Mouse (Mus musculus): Measurements from ENCODE around the gene Cnot10. TPM values are rescaled to one million over a fixed set of nuclear protein-coding genes. Genes with fewer than 3 reads are reported as not detected.

The Cnot10 gene
- total and polyA plus RNA-seq, 3 experiments: 42.4 to 143 (median 46.9) TPM

DNA sequence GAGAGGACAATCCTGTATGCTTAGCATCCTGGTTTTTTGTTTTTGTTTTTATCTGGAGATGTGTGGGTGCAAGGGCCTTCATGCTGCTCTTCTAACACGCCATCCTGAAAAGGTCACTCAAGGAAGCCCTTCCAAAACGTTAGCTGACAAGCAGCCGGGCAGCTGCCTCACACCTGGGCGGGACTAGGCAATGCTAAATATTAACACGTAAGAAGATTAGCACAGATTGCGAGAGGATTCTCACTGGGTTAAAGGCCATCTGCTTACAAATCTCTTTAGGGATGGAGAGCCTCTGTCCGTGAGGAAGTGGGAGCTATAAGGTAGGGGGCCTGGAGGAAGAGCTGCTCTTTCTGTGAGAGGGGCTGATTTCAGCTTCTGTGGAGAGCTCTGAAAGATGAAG is 22.0 kb upstream of the Cnot10 start:
- no peak for DNase-seq (ENCODE audit: low read depth, low spot score)
- Histone ChIP-seq H3K4me1 (ENCODE audit: control insufficient read depth in 1 of 2, insufficient read depth in 2 of 2, low read length in 2 of 2) (0 out of 4 replicates have a peak, but pooled peaks cover 0 to 3% of the 10 kb centered on the region in 2 experiments), H3K36me3 (ENCODE audit: control insufficient read depth in 1 of 2, insufficient read depth in 2 of 2, low read length in 2 of 2) (no peaks in the 10 kb centered on the region), H3K9ac (ENCODE audit: control insufficient read depth, low read depth, low read length, poor library complexity, severe bottlenecking) (no peak overlapping the region), H3K9me3 (replicated peaks; ENCODE audit: insufficient read depth, low read length) (no peaks in the 10 kb centered on the region), H3K79me2 (ENCODE audit: control insufficient read depth, insufficient read depth, low read length, poor library complexity) (no peaks in the 10 kb centered on the region), H3K27me3 (ENCODE audit: control insufficient read depth in 1 of 2, insufficient read depth in 2 of 2, low read length in 2 of 2) (0 out of 4 replicates have a peak, but pooled peaks cover 0 to 2% of the 10 kb centered on the region in 2 experiments), H3K27ac (ENCODE audit: control insufficient read depth, low read depth, low read length) (no peak overlapping the region), H3K4me3 (ENCODE audit: control insufficient read depth in 1 of 2, insufficient read depth in 1 of 2, low read depth in 2 of 2, low read length in 2 of 2) (no peak overlapping the region)
- TF ChIP-seq UBTF (IDR thresholded peaks at IDR 0.05; ENCODE audit: borderline replicate concordance, insufficient read depth, low read depth, low read length): no peak
- TF ChIP-seq CHD2 (IDR thresholded peaks at IDR 0.05; ENCODE audit: low read length): no peak
- no peak for TF ChIP-seq RCOR1 (IDR thresholded peaks at IDR 0.05; ENCODE audit: low read depth, low read length)
- no peak for TF ChIP-seq TAL1 (IDR thresholded peaks at IDR 0.05; ENCODE audit: low read length)
- no peak for TF ChIP-seq NELFE (IDR thresholded peaks at IDR 0.05; ENCODE audit: low read depth, low read length)
- TF ChIP-seq ZC3H11A (IDR thresholded peaks at IDR 0.05; ENCODE audit: low read depth, low read length): no peak
- TF ChIP-seq ELF1 (IDR thresholded peaks at IDR 0.05; ENCODE audit: low read depth, low read length): no peak
- TF ChIP-seq MAX (IDR thresholded peaks at IDR 0.05; ENCODE audit: low read length): no peak
- TF ChIP-seq CTCF (IDR thresholded peaks at IDR 0.05 in 2 of 3, conservative IDR thresholded peaks at IDR 0.05 in 1 of 3; ENCODE audit: control insufficient read depth in 1 of 3, insufficient read depth in 1 of 3, low read depth in 2 of 3, low read length in 3 of 3, poor library complexity in 1 of 3, severe bottlenecking in 1 of 3): no peak
- TF ChIP-seq MAFK (IDR thresholded peaks at IDR 0.05; ENCODE audit: borderline replicate concordance, low read depth, low read length): no peak
- TF ChIP-seq HCFC1 (IDR thresholded peaks at IDR 0.05; ENCODE audit: low read depth, low read length): no peak
- no peak for TF ChIP-seq POLR2AphosphoS2 (IDR thresholded peaks at IDR 0.05; ENCODE audit: low read length)
- no peak for TF ChIP-seq ZKSCAN1 (IDR thresholded peaks at IDR 0.05; ENCODE audit: low read depth, low read length)
- no peak for TF ChIP-seq POLR2A (IDR thresholded peaks at IDR 0.05; ENCODE audit: control insufficient read depth in 1 of 2, insufficient read depth in 1 of 2, low read depth in 1 of 2, low read length in 2 of 2, poor library complexity in 1 of 2)
- no peak for TF ChIP-seq POLR2AphosphoS5 (IDR thresholded peaks at IDR 0.05; ENCODE audit: borderline replicate concordance, low read depth, low read length)
- no peak for TF ChIP-seq MYC (IDR thresholded peaks at IDR 0.05; ENCODE audit: low read depth, low read length)
- TF ChIP-seq TCF12 (IDR thresholded peaks at IDR 0.05; ENCODE audit: low read depth, low read length): no peak
- no peak for TF ChIP-seq BHLHE40 (IDR thresholded peaks at IDR 0.05; ENCODE audit: borderline replicate concordance, low read depth, low read length)

DNA sequence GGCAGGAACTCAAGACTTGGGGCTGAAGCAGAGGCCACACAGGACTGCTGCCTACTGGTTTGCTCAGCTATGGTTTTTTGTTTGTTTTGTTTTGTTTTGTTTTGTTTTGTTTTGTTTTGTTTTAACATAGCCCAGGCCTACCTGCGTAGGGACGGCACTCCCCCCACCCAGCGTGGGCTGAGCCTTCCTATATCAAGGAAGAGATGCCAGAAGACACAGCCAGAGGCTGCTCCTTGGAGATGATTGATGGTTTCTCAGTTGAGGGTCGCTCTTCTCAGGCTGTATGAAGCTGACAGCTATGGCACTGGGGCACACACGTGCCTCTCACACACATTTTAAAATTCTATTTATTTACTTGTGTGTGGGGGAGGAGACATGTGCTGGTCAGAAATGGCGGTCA is 21.0 kb upstream of the Cnot10 start:
- TF ChIP-seq MAZ (IDR thresholded peaks at IDR 0.05; ENCODE audit: low read depth, low read length) (no peak), ZC3H11A (IDR thresholded peaks at IDR 0.05; ENCODE audit: low read depth, low read length) (no peak), MEF2A (IDR thresholded peaks at IDR 0.05; ENCODE audit: extremely low read depth, insufficient replicate concordance, low read depth, low read length, poor library complexity, severe bottlenecking) (no peak), MAX (IDR thresholded peaks at IDR 0.05; ENCODE audit: low read length) (no peak), USF1 (IDR thresholded peaks at IDR 0.05; ENCODE audit: low read depth, low read length) (no peak), ELF1 (IDR thresholded peaks at IDR 0.05; ENCODE audit: low read depth, low read length) (no peak), TAL1 (IDR thresholded peaks at IDR 0.05; ENCODE audit: low read length) (no peak), E2F4 (IDR thresholded peaks at IDR 0.05; ENCODE audit: borderline replicate concordance, low read depth, low read length) (no peak), UBTF (IDR thresholded peaks at IDR 0.05; ENCODE audit: borderline replicate concordance, insufficient read depth, low read depth, low read length) (no peak), MYC (IDR thresholded peaks at IDR 0.05; ENCODE audit: low read depth, low read length) (no peak), SMC3 (IDR thresholded peaks at IDR 0.05; ENCODE audit: low read depth, low read length) (no peak), KAT2A (conservative IDR thresholded peaks at IDR 0.05; ENCODE audit: low read depth, low read length) (no peak), POLR2AphosphoS5 (IDR thresholded peaks at IDR 0.05; ENCODE audit: borderline replicate concordance, low read depth, low read length) (no peak), MAFK (IDR thresholded peaks at IDR 0.05; ENCODE audit: borderline replicate concordance, low read depth, low read length) (no peak), ETS1 (IDR thresholded peaks at IDR 0.05; ENCODE audit: low read depth, low read length) (no peak)
- H3K27me3 ChIP-seq (ENCODE audit: control insufficient read depth in 1 of 2, insufficient read depth in 2 of 2, low read length in 2 of 2): 0 out of 4 replicates have a peak, but pooled peaks cover 0 to 2% of the 10 kb centered on the region in 2 experiments
- no peak for DNase-seq (ENCODE audit: low read depth, low spot score)
- no peak overlapping the region for H3K27ac ChIP-seq (ENCODE audit: control insufficient read depth, low read depth, low read length)
- H3K79me2 ChIP-seq (ENCODE audit: control insufficient read depth, insufficient read depth, low read length, poor library complexity): no peaks in the 10 kb centered on the region
- peaks cover 0 to 5% of the 10 kb centered on the region in 2 experiments; a peak in 2 of 4 replicates for H3K36me3 ChIP-seq (ENCODE audit: control insufficient read depth in 1 of 2, insufficient read depth in 2 of 2, low read length in 2 of 2)
- peaks cover 0 to 9% of the 10 kb centered on the region in 2 experiments; a peak in 2 of 4 replicates for H3K4me1 ChIP-seq (ENCODE audit: control insufficient read depth in 1 of 2, insufficient read depth in 2 of 2, low read length in 2 of 2)
- H3K9me3 ChIP-seq (replicated peaks; ENCODE audit: insufficient read depth, low read length): no peaks in the 10 kb centered on the region
- no peak overlapping the region for H3K9ac ChIP-seq (ENCODE audit: control insufficient read depth, low read depth, low read length, poor library complexity, severe bottlenecking)
- H3K4me3 ChIP-seq (ENCODE audit: control insufficient read depth in 1 of 2, insufficient read depth in 1 of 2, low read depth in 2 of 2, low read length in 2 of 2): no peak overlapping the region
